Mouse (Mus musculus) layer of hippocampus, adult 18-20 months (tissue): ENCODE measurements around the gene Rnase2b. TPM values are rescaled to one million over a fixed set of nuclear protein-coding genes. Genes with fewer than 3 reads are reported as not detected.
A peak's percentile ranks its signal among the peaks of the same experiment; 100 is the strongest.

ENCODE experiments used
- DNase-seq, 2 experiments: peaks; one replicate each; pipeline ENCODE4 v3.0.0; 2022; ENCODE audit warnings: low spot score in 2 of 2
- long read RNA-seq: library from polyadenylated mRNA; stranded (forward); transcript quantifications from one replicate; pipeline ENCODE4 v2.0.0, GENCODE M21; 2021
- total RNA-seq, 2 experiments: library from RNA; stranded (reverse); gene quantifications; 2 replicates each; pipeline ENCODE4 v1.2.3; 2021

Gene Rnase2b
- total RNA-seq: under 1 TPM in 1 of 2 experiments, not detected in 1; 0.46 TPM
- long read RNA-seq: 0 reads

GRCm38 (mm10) chr14:51161976-51162375 is at the start of gene Rnase2b:
Gene Rnase2b, plus strand, starts transcription at chr14:51162260.
- peak; percentile 70 to 90 for DNase-seq

DNA sequence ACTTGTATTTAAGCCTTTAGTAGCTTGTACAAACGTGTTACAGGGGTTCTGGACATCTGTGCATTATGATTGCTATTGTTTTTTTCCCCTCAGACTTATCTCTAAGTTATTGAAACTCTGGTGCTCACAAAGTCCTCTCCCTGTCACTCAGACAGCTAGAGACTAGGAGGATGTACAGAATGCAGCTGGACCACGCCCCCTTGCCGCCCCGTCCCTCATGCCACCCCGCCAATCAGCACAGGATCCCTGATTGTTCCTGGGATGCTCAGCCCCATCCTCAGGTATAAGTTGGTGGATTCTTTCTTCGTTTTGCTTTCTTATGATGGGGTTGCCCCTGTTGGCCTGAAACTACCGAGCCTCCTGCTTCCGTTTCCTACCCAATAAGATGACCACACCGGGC is 48.6 kb upstream of the Rnase2b start:
- DNase-seq: no peak

DNA sequence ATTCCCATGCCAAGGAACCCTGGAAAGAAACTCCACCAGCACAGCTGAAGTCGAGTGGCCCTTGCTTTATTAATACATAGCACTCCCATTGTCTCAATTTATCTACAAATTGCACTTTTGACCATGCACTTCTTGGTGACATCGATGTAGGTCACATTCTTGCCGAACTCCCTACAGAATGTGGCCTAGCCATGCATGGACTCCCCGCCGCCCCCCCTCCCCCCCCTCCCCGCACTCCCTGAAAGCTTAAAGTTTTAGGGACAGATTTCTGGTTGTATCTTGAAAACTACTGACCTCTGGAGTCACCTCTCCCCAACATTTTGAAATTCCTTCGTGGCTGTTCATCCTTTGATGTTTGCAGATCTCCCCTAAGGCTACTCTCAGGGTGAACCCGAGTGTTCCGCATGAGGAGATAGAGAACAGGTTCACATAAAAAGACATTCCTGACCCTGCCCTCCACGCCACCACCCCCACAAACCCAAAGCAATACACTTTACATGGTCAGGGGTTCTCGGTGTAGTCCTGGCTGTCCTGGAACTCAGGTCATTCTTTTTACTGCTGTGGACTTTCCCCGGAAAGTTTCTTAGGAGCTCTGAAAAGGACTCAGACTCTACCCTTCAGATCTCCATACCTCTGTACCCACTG is 48.0 kb upstream of the Rnase2b start, which contains the start of gene Eddm3b:
Gene Eddm3b (plus strand): TSS at position 511 of the 645 bp plus-strand sequence.
- DNase-seq: no peak

DNA sequence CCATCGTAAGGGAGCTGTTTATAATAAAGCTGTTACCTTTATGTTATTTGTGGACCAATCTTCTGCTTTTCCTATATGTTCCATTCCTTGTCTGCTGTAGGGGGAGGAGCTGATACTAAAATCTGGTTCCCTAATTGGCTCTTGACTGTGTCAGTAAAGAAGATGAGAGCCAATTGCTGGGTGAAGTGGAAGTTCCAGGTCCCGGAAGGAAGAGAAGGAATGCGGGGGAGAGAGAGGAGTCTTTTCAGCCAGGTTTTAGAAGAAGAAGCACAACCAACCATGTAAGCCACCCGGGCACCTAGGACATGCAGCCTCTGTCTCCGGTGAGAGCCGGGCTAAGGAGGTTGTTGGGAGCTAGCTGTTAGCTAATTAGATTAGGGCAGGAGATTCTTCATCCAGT is 36.4 kb upstream of the Rnase2b start:
- DNase-seq: no peak

DNA sequence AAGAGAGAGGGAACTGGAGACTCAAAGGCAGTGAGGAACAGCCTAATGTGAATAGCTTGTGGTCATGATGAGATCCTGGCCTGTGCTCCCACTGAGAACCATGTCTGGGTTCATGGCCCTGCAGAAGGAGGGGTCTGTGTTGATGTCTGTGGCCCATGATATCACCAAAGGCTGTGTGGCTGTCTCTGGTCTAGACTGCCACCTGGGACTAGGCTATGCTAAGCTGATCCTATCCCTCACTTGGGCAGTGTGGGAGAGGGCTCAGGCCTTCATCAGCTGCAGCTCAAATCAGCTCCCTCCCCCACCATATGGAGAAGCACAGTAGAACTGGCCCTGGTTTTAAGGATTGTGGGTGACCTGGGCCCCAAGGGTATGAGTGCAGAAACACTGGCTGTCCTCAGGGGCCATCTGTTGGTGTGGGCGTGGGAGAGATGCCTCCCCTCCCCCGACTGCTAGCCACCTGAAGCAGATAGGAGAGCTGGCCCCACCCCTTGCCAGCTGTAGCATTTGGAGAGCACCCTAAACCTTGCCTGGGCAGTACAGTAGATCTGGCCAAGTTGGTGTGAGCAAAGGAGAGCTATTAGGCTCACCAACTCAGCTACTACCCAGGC is 34.3 kb upstream of the Rnase2b start:
- no peak for DNase-seq

GRCm38 (mm10) chr14:51128775-51129623 is 33.1 kb upstream of the Rnase2b start:
- no peak for DNase-seq

GRCm38 (mm10) chr14:51129624-51129975 is 32.5 kb upstream of the Rnase2b start:
- DNase-seq: no peak

DNA sequence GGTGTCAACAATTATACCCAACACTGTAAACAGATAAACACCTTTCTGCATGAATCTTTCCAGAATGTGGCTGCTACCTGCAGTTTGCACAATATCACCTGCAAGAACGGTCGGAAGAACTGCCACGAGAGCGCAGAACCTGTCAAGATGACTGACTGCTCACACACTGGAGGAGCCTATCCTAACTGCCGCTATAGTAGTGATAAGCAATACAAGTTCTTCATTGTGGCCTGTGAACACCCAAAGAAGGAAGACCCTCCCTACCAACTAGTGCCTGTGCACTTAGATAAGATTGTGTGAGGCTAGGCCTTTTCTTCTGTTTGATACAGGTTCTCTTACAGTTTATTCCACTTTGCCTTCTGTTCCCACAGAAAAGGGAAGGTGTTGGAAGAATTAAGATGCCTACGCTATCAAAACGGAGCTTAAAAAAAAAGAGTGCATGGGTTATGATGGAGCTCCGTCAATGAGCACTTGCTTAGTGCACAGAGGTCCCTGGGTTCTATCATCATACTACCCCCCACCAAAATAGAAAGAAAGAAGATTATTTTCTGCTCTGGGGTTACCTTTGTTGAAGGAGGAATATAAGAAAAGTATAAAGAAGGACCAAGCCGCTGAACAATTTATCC is 31.6 kb upstream of the Rnase2b start:
- no peak for DNase-seq

DNA sequence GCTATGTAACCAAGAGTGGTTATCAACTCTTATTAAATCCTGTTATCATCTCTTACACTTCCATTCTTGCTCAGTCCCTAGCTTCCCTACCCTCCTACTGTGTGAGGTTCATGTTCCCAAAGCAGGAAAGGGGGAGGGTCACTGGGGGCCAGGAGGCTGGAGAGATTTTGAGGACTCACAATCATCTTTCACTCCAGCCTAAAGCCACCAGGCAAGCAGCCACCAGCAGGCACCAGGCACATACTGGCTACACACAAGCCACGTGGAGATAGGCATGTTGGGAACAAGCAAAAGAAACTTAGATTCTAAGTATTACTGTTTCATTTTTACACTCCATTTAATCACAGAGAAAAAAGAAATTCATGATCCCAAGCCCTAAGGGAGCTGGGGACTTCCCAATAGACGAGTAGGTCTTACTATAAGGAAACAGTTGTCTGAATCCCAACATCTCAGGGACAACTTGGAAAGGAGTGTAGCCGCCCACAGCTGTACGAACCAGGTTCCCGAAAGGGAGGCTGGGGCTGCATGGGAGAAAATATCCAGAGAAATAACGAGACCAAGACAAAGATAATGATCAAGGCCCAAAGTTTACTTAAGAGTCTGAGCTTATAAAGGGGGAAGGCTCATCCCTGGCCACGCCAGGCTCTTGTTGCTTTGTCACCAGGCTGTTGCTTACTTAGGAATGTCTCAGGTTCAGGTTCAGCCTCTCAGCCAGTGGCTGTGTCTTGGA is 30.8 kb upstream of the Rnase2b start:
- no peak for DNase-seq

DNA sequence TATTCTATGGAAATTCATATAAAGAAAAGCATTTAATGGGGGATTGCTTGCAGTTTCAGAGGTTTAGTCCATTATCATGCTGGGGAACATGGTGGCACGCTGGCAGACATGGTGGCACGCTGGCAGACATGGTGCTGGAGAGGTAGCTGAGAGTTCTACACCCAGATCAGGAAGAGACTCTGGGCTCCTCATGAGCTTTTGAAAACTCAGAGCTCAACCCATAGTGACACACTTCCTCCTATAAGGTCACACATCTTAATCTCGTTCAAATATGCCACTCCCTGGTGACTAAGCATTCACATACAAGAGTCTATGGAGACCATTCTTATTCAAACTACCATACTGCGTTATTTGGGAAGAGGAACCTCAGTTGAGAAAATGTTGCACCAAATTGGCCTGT is 29.7 kb upstream of the Rnase2b start:
- no peak for DNase-seq

GRCm38 (mm10) chr14:51140342-51140741 is 21.7 kb upstream of the Rnase2b start:
- no peak for DNase-seq

DNA sequence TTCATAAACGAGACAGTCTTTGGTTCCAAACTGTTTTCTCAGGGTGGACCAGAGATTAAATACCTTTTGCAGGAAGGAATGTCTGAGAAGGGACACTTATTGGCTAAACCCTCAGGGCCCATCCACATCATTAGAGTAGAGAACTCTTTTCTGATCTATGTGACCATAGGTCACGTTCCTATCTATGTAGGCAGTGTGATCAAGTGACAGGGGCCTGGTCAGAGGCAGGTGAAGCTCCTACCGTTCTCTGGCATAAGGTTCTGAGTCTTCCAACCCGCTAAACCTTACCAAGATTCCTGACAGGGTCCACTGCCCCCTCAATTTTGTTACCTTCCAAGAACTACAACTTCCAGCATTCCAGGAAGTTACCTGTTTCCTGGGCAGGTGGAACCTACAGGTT is 19.9 kb upstream of the Rnase2b start:
- no peak for DNase-seq

DNA sequence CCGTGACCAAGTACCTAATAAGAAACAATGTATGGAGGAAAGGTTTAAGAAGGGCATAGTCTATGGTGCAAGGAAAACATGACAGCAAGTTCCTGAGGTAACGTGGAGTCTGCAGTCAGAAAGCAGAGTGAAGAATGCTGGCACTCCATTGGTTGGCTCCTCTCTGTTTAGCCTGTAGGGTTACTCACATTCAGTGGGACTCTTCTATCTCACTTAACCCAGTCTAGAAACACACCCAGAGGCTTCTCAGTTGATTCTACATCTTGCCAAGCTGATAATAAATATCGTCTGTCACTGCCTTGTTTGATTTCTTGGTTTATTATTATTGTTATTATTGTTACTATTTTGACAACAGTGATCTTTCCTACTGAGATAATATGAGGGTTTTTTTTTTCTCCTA is 19.5 kb upstream of the Rnase2b start:
- DNase-seq: no peak

DNA sequence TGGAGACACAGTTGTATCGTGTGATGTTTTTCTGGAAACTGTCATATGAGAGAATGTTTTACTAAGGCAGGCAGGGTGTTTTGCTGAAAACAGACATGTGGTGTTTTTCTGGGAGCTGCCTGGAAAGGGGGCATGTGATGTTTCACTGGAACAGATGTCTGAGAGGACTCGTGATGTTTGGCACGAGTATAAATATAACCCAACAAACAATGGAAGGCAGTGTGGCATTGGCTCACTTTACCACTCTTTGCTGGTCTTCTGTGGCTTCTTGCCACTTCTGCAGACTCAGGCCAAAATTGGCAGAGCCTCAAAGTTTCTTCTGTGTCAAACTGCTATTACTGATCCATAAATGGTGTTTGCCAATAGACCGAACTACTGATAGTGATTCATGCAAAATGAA is 18.8 kb upstream of the Rnase2b start:
- peak; percentile 64 to 77 for DNase-seq

DNA sequence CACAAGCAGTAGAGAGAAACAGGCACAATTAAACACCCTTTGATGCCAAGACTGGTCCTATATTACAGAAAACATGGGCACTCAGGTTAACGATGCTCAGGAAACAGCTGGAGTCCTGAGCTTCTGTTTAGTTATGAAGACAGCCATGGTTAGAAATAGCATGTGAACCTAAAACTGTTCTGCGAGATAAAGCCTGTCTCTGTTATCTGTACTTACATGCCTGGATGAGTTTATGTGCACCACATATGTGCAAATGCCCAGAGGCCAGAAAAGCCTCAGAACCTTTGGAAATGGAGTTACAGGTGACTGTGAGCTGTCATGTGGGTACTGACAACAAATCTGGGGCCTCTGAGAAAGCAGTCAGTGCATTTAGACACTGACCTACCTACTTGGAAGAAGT is 18.1 kb upstream of the Rnase2b start:
- no peak for DNase-seq

- no peak for DNase-seq
These were observed 17.6 kb upstream of the Rnase2b start for GRCm38 (mm10) chr14:51144451-51144850.

DNA sequence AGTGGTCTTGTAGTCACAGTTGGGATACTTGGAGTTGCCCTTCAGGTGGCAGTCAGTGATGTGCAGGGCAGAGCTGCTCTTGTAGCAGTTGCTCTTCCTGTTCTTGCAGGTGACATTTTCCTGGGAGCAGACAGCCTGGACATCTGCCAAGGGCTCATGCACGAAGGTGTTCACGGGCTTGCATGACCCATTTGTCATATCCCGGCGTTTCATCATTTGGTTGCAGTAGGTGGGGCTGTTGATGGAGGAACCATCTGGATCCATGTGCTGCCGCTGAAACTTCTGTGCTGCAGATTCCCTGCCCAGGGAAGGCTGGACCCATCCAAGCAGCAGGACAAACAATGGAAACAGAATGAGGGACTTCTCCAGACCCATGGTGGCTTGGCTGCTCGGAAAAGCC is 16.5 kb upstream of the Rnase2b start:
- DNase-seq: no peak

- no peak for DNase-seq
These were observed 15.4 kb upstream of the Rnase2b start, which contains the start of gene Rnase1 for GRCm38 (mm10) chr14:51146685-51147084. Gene Rnase1, minus strand, starts transcription at chr14:51146785.

DNA sequence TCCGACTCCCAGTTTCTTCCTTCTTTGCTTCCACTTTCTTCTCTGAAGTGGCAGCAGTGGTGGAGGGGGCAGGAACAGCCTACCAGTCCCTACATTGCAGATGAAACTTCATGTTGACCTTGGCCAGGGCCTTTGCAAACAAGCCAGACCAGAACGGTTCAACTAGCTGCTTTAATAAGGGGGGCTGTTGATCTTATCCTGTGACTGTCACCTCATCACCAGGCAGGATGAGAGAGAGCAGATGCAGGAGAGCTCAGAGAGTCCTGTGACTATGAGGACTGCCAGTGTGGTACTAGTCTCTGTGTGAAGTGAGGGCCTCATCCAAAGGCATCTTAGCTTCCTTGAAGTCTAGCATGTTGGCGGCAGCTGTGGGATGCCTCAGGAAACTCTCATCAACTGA is 14.1 kb upstream of the Rnase2b start:
- no peak for DNase-seq

DNA sequence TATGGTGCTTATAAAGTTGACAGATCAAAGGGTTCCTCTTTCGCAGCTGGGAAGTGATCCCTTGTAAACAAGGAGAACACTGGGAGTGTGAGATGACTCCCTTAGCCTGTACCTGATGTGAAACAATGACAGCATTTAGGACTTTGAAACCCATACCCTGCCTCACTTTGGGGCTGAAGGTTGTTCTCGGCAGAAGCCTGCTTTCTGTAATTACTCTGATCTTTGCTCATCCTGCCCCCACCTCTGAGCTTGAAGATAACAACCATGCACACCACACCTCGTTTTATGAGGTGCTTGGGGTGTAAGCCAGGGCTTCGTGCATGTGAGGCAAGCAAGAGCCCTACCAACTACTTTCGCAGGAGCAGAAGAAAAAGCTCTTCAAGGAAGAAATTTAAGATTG is 12.9 kb upstream of the Rnase2b start:
- no peak for DNase-seq

GRCm38 (mm10) chr14:51150206-51150831 is 11.7 kb upstream of the Rnase2b start:
- DNase-seq: no peak
